Mouse (Mus musculus): ENCODE data around the gene Insm1.

Insm1 gene

GRCm38 (mm10) chr2:146225818-146226217, 4.1 kb downstream of the Insm1 start:
- no peak for DNase-seq

- DNase-seq: peak; percentile 55 to 73
Measured at GRCm38 (mm10) chr2:146226484-146226883, 4.8 kb downstream of the Insm1 start.

- DNase-seq: no peak
Measured at GRCm38 (mm10) chr2:146227646-146228045, 5.9 kb downstream of the Insm1 start.

GRCm38 (mm10) chr2:146228435-146228834, 6.7 kb downstream of the Insm1 start:
- no peak for DNase-seq

GRCm38 (mm10) chr2:146231485-146231884, 9.8 kb downstream of the Insm1 start:
- DNase-seq: no peak

- DNase-seq: no peak
Measured at GRCm38 (mm10) chr2:146239196-146239747, 17.6 kb downstream of the Insm1 start.

- DNase-seq: no peak
Measured at GRCm38 (mm10) chr2:146244049-146244448, 22.3 kb downstream of the Insm1 start.

- no peak for DNase-seq
Measured at GRCm38 (mm10) chr2:146245401-146245800, 23.7 kb downstream of the Insm1 start.

GRCm38 (mm10) chr2:146246409-146247075, 24.8 kb downstream of the Insm1 start:
- DNase-seq: no peak

- no peak for DNase-seq
Measured at GRCm38 (mm10) chr2:146247576-146247975, 25.9 kb downstream of the Insm1 start.

GRCm38 (mm10) chr2:146249033-146249432, 27.3 kb downstream of the Insm1 start:
- no peak for DNase-seq

GRCm38 (mm10) chr2:146250236-146250904, 28.6 kb downstream of the Insm1 start:
- DNase-seq: no peak

- no peak for DNase-seq
Measured at GRCm38 (mm10) chr2:146254387-146254786, 32.7 kb downstream of the Insm1 start.

- DNase-seq: no peak
Measured at GRCm38 (mm10) chr2:146255636-146256035, 33.9 kb downstream of the Insm1 start.

- DNase-seq: peak in 1 of 2 experiments; percentile 31
Measured at GRCm38 (mm10) chr2:146256321-146256875, 34.7 kb downstream of the Insm1 start.

GRCm38 (mm10) chr2:146257037-146257436, 35.3 kb downstream of the Insm1 start:
- DNase-seq: no peak

- DNase-seq: no peak
Measured at GRCm38 (mm10) chr2:146257609-146258008, 35.9 kb downstream of the Insm1 start.

GRCm38 (mm10) chr2:146258736-146259469, 37.2 kb downstream of the Insm1 start:
- no peak for DNase-seq

- no peak for DNase-seq
Measured at GRCm38 (mm10) chr2:146259787-146260560, 38.3 kb downstream of the Insm1 start.

GRCm38 (mm10) chr2:146261146-146261545, 39.4 kb downstream of the Insm1 start:
- no peak for DNase-seq

- DNase-seq: no peak
Measured at GRCm38 (mm10) chr2:146262215-146262614, 40.5 kb downstream of the Insm1 start.

GRCm38 (mm10) chr2:146262966-146263365, 41.2 kb downstream of the Insm1 start:
- no peak for DNase-seq
